Mouse (Mus musculus) CH12.LX (cell line): Measurements from ENCODE around the gene Rnf41. TPM values are rescaled to one million over a fixed set of nuclear protein-coding genes. Genes with fewer than 3 reads are reported as not detected.

ENCODE experiments used
- DNase-seq: peaks from one replicate; pipeline ENCODE4 v3.0.0-alpha.2; 2013; ENCODE audit errors: extremely low read depth
- H3K27ac ChIP-seq: 2 replicates; pipeline ENCODE4 v1.5.1; 2012; ENCODE audit warnings: low read depth, mild to moderate bottlenecking, control low read depth, moderate library complexity; ENCODE audit not compliant: insufficient read depth
- H3K27me3 ChIP-seq: replicated peaks from 2 replicates; pipeline ENCODE3; 2012; ENCODE audit warnings: inconsistent platforms
- H3K36me3 ChIP-seq, 2 experiments: replicated peaks in 1 of 2; 2 replicates each; pipeline versions ENCODE3 to v1.6.1; 2012; ENCODE audit warnings: inconsistent platforms in 1 of 2, low read length in 1 of 2, mild to moderate bottlenecking in 1 of 2, mixed read lengths in 1 of 2, moderate library complexity in 1 of 2; ENCODE audit not compliant: control insufficient read depth in 1 of 2, insufficient read depth in 1 of 2
- H3K4me1 ChIP-seq, 2 experiments: 2 replicates each; pipeline ENCODE4 v1.6.1; 2012; ENCODE audit warnings: inconsistent platforms in 1 of 2, moderate library complexity in 1 of 2; ENCODE audit not compliant: insufficient read depth in 2 of 2, control insufficient read depth in 1 of 2
- H3K4me2 ChIP-seq: 2 replicates; pipeline ENCODE4 v1.6.1; 2012; ENCODE audit warnings: low read depth, mild to moderate bottlenecking, control low read depth; ENCODE audit not compliant: poor library complexity, insufficient read depth, severe bottlenecking
- H3K4me3 ChIP-seq, 3 experiments: fragments of 150-350 bp in 1 of 3; sonication (generic) in 1 of 3; replicated peaks in 1 of 3; 2 replicates each; pipeline versions ENCODE3 to v1.5.1; 2011 to 2012; ENCODE audit warnings: low read depth in 2 of 3, low read length in 2 of 3, mild to moderate bottlenecking in 2 of 3, moderate library complexity in 2 of 3, control low read depth in 1 of 3, improper control_type of control experiment in 1 of 3, inconsistent platforms in 1 of 3, mixed read lengths in 1 of 3; ENCODE audit not compliant: poor library complexity in 1 of 3
- H3K79me2 ChIP-seq: replicated peaks from 2 replicates; pipeline ENCODE4 v1.6.1; 2012; ENCODE audit warnings: mild to moderate bottlenecking, moderate library complexity; ENCODE audit not compliant: control insufficient read depth, poor library complexity, insufficient read depth, severe bottlenecking; ENCODE audit errors: extremely low read depth
- H3K9ac ChIP-seq: 2 replicates; pipeline ENCODE4 v1.6.1; 2012; ENCODE audit warnings: low read depth, mild to moderate bottlenecking, control low read depth, moderate library complexity; ENCODE audit not compliant: insufficient read depth
- H3K9me3 ChIP-seq: replicated peaks from 2 replicates; pipeline ENCODE3; 2012; ENCODE audit warnings: low read length, inconsistent platforms, mixed read lengths
- BHLHE40 ChIP-seq: IDR thresholded peaks from 2 replicates; pipeline ENCODE4 v1.6.1; 2011; ENCODE audit warnings: mild to moderate bottlenecking, low read depth, low read length, improper control_type of control experiment
- CTCF ChIP-seq, 2 experiments: IDR thresholded peaks in 1 of 2; conservative IDR thresholded peaks in 1 of 2; 2 replicates each; pipeline ENCODE4 v1.5.1; 2011 to 2012; ENCODE audit warnings: low read depth in 2 of 2, low read length in 2 of 2, improper control_type of control experiment in 1 of 2, inconsistent platforms in 1 of 2, mild to moderate bottlenecking in 1 of 2, moderate library complexity in 1 of 2
- E2F4 ChIP-seq: IDR thresholded peaks from 2 replicates; pipeline ENCODE4 v1.6.1; 2011; ENCODE audit warnings: low read depth, low read length, improper control_type of control experiment; ENCODE audit not compliant: insufficient replicate concordance
- EP300 ChIP-seq: IDR thresholded peaks from 2 replicates; pipeline ENCODE4 v1.6.1; 2011; ENCODE audit warnings: low read length, improper control_type of control experiment
- HCFC1 ChIP-seq: IDR thresholded peaks from 2 replicates; pipeline ENCODE4 v1.6.1; 2012; ENCODE audit warnings: low read depth, mild to moderate bottlenecking, inconsistent platforms, low read length, improper control_type of control experiment
- IRF4 ChIP-seq: IDR thresholded peaks from 2 replicates; pipeline ENCODE4 v1.6.1; 2014; ENCODE audit warnings: low read depth, mild to moderate bottlenecking, inconsistent platforms, low read length, improper control_type of control experiment
- JUN ChIP-seq: IDR thresholded peaks from 2 replicates; pipeline ENCODE4 v1.6.1; 2011; ENCODE audit warnings: low read depth, mild to moderate bottlenecking, low read length, improper control_type of control experiment, moderate library complexity; ENCODE audit not compliant: insufficient read depth
- MAX ChIP-seq: IDR thresholded peaks from 2 replicates; pipeline ENCODE4 v1.6.1; 2011; ENCODE audit warnings: low read length, improper control_type of control experiment
- MEF2A ChIP-seq: IDR thresholded peaks from 2 replicates; pipeline ENCODE4 v1.6.1; 2014; ENCODE audit warnings: low read depth, mild to moderate bottlenecking, inconsistent platforms, low read length, improper control_type of control experiment, borderline replicate concordance
- NELFE ChIP-seq: IDR thresholded peaks from 2 replicates; pipeline ENCODE4 v1.6.1; 2011; ENCODE audit warnings: low read depth, low read length, improper control_type of control experiment
- NRF1 ChIP-seq: IDR thresholded peaks from 2 replicates; pipeline ENCODE4 v1.6.1; 2014; ENCODE audit warnings: low read depth, mild to moderate bottlenecking, inconsistent platforms, low read length, improper control_type of control experiment, moderate library complexity
- ZKSCAN1 ChIP-seq: IDR thresholded peaks from 2 replicates; pipeline ENCODE4 v1.6.1; 2012; ENCODE audit warnings: low read depth, inconsistent platforms, low read length, improper control_type of control experiment, borderline replicate concordance
- dilution Hi-C: fragments of 300-500 bp; cut with MboI; formaldehyde crosslinking; loops from 2 replicates; pipeline ENCODE4 v1.14.3; 2020; ENCODE audit warnings: low sequenced_read_pairs; ENCODE audit not compliant: extremely low pct_unique_long_range_greater_than_20kb, extremely low pct_ligation_motif_present
- in situ Hi-C: fragments of 300-500 bp; cut with MboI; formaldehyde crosslinking; loops from 3 replicates; pipeline ENCODE4 v1.14.3; 2019; ENCODE audit warnings: low sequenced_read_pairs, low pct_ligation_motif_present, low pct_unique_long_range_greater_than_20kb, mixed read lengths
- polyA plus RNA-seq: library from polyadenylated mRNA; unstranded; fragments of >175 nt; gene quantifications from 2 replicates; pipeline ENCODE4 v1.2.1, GENCODE M21; 2012; ENCODE audit warnings: low read depth; ENCODE audit not compliant: insufficient read length
- total RNA-seq, 2 experiments: library from RNA; depleted of rRNA; stranded (reverse); fragments of 300-350 nt in 1 of 2; fragments of >200 nt in 1 of 2; gene quantifications; 2 replicates each; pipeline ENCODE4 v1.2.3; 2012 to 2014

Rnf41 gene
- total and polyA plus RNA-seq, 3 experiments = 15.3 to 19.9 (median 17.4) TPM

GRCm38 (mm10) chr10:128374393-128374792 is 37.1 kb upstream of the Rnf41 start:
- Histone ChIP-seq H3K4me1 (peaks cover 14 to 33% of the 10 kb centered on the region in 2 experiments), H3K79me2 (peaks cover 22% of the 10 kb centered on the region), H3K36me3 (peaks cover 4 to 14% of the 10 kb centered on the region in 2 experiments), H3K27me3 (no peaks in the 10 kb centered on the region), H3K9me3 (no peaks in the 10 kb centered on the region), H3K4me2 (no peak overlapping the region), H3K4me3 (no peak overlapping the region), H3K27ac (no peak overlapping the region), H3K9ac (no peak overlapping the region)
- DNase-seq = peak; percentile 35
- in situ Hi-C loops = no loop called here
- dilution Hi-C loops = no loop called here
- TF ChIP-seq CTCF (conservative IDR thresholded peaks at IDR 0.05 in 1 of 2, IDR thresholded peaks at IDR 0.05 in 1 of 2; ENCODE audit: low read depth in 2 of 2, low read length in 2 of 2) = peak in 1 of 2 experiments; percentile 35; a peak in 2 of 4 replicates
- TF ChIP-seq NELFE = no peak
- no peak for TF ChIP-seq EP300
- no peak for TF ChIP-seq NRF1
- TF ChIP-seq E2F4 = no peak
- no peak for TF ChIP-seq MAX
- TF ChIP-seq IRF4 = no peak
- no peak for TF ChIP-seq HCFC1

GRCm38 (mm10) chr10:128376099-128376454 is 35.4 kb upstream of the Rnf41 start:
- peaks cover 14 to 38% of the 10 kb centered on the region in 2 experiments for H3K4me1 ChIP-seq
- dilution Hi-C loops = no loop called here
- no peaks in the 10 kb centered on the region for H3K27me3 ChIP-seq
- peak overlapping the region; percentile 55 to 89 (median 83) for H3K4me3 ChIP-seq
- H3K9me3 ChIP-seq = no peaks in the 10 kb centered on the region
- H3K4me2 ChIP-seq = peak overlapping the region; percentile 94
- no peak for DNase-seq
- no peak for TF ChIP-seq E2F4
- TF ChIP-seq IRF4 = no peak
- no peak for TF ChIP-seq JUN
- no peak for TF ChIP-seq MEF2A
- no peak for TF ChIP-seq ZKSCAN1
- TF ChIP-seq BHLHE40 = no peak
- TF ChIP-seq, all 38 proteins: peak for 0
- in situ Hi-C loops = no loop called here
- Histone ChIP-seq H3K27ac (peak overlapping the region; percentile 75), H3K36me3 (peaks cover 13 to 29% of the 10 kb centered on the region in 2 experiments), H3K9ac (peak overlapping the region; percentile 97; the same call in 1 of the 2 replicates), H3K79me2 (peaks cover 25% of the 10 kb centered on the region)
